Mouse (Mus musculus) common myeloid progenitor, adult 5-6 weeks (primary cell): ENCODE results near the gene Cd47. TPM values are rescaled to one million over a fixed set of nuclear protein-coding genes. Genes with fewer than 3 reads are reported as not detected.

Source experiments
- ATAC-seq: replicated peaks from 2 replicates; pipeline ENCODE4 v1.8.0; 2016; ENCODE audit warnings: low read depth, mild to moderate bottlenecking, moderate TSS enrichment, inconsistent platforms; ENCODE audit not compliant: poor library complexity, severe bottlenecking
- total RNA-seq: library from RNA; stranded (forward); fragments of 200-1000, 187-1606 nt; gene quantifications from 2 replicates; pipeline ENCODE4 v1.2.3, GENCODE M21; 2017

Gene Cd47
- total RNA-seq = 237 and 246 TPM in 2 replicates

DNA sequence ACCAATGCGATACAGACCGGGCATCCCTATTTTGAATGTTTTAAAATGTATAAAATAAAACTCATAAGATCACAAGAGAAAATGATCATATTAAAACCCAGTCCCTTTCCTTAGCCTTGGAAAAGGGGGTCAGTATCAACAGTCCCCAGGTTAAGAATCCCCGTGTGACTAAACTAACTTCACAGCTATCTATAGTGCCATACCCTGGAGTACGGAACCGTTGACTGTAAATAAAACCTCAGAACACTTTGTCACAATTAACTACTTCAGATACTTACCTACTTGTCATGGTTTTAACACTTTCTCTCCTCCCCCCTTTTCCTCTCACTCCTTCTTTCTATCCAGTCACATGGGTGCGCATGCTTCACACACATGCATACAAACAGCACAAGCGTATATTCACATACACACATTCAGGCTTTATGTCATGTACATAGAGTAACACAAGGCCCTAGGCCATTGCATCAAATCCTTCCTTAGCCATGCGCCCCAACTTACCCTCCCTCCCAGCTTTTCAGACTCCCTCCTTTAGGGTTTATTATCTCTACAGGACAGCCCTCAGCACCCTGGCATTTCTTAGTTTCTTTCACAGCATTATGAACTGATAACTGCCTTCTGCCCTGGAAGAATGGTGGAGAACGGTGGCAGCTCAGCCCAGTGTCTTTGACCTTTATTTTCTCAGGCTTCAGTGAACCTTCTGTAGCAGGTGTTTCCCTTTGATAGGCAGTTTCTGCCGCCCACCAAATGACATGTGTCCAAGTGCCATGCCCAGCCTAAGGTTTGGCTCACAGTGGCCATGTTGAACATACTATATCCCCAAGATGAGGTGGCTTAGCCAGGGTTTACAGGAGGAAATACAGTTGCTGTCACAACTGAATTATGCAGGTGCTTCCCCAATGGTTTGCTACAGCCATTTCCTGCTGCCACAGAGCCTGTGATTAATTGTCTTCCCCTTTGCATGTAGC lies at the start of gene Cd47:
Gene Cd47 (plus strand): TSS at position 937 of the 965 bp plus-strand sequence.
- ATAC-seq = peak; percentile 75

GRCm38 (mm10) chr16:49752906-49753305 lies 47.4 kb upstream of the Cd47 start:
- ATAC-seq = no peak

DNA sequence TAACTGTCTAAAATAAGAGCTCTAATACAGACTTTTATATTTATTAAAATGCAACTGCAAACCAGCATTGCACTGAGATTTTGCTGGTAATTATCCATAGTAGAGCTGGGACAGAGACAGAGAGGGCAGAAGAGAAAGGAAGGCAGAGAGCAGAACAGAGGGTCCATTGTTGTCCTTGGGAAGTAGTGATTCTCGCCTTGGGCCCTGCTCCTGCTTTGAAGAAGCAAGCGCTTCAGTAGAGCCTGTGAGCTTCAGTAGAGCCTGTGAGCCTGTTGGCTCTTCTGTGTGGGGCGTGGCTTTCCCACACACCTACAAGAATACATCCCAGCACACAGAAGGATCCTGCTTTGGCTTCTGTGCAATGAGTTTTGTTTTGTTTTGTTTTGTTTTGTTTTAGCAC lies 47.0 kb upstream of the Cd47 start:
- no peak for ATAC-seq

GRCm38 (mm10) chr16:49760517-49761203 lies 39.7 kb upstream of the Cd47 start:
- no peak for ATAC-seq

DNA sequence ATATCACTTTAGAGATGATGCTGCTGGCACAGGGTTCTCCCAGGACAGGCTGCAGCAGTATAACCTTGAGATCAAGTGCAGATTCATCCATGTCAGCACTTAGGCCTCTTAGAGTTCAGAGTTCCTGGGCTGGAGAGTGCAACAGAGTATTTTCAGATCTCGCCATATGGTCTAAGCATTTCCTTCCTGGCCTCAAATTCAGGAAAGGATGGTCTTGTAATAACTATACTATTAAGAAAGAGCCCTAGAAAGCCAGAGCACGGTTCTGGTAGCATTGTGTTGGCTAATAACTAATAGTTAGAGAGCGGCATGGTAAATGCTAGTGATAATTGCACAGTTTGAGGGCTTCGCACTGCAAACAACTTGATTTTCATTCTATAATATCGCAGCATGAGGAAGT lies 38.4 kb upstream of the Cd47 start:
- no peak for ATAC-seq

GRCm38 (mm10) chr16:49766326-49766725 lies 34.0 kb upstream of the Cd47 start:
- peak; percentile 79 for ATAC-seq

GRCm38 (mm10) chr16:49768491-49769031 lies 31.8 kb upstream of the Cd47 start:
- no peak for ATAC-seq

- peak; percentile 50 for ATAC-seq
Measured at GRCm38 (mm10) chr16:49769831-49770261, 30.5 kb upstream of the Cd47 start.

GRCm38 (mm10) chr16:49770320-49771189 lies 29.8 kb upstream of the Cd47 start:
- no peak for ATAC-seq

GRCm38 (mm10) chr16:49771609-49772396 lies 28.5 kb upstream of the Cd47 start:
- peak; percentile 21 for ATAC-seq

DNA sequence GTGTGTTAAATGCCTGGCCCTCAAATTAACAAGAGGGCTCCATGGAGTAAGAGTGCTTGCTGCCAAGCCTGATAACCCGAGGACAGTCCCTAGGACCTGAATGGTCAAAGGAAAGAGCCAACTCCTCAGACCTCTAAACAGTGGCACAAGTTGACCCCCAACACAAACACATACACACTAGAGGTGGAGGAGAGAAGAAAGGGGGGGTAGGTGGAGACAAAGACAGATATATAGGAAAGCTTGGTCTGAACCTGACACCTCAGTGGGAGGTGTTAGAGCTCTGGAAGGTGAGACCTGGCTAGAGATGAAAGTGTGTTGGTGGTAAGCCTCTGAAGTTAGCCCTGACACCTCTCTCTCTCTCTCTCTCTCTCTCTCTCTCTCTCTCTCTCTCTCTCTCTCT lies 27.8 kb upstream of the Cd47 start:
- no peak for ATAC-seq

DNA sequence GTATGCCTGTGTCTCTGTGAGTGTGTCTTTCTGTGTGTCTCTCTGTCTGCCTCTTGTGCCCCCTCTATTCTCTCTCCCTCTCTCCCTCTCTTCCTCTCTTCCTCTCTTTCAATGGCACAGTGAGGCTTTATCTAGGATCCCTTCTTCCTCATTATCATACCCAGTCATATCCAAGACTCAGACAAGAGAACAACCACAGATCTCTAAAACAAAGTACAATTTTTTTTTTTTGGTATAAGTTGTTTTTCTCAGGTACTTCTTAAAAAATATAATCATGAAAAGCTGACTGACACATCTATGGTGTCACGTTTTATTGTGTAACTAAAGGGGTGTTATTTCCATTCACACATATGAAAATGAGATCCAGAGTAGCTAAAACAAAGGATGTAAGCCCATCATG lies 27.3 kb upstream of the Cd47 start:
- no peak for ATAC-seq

DNA sequence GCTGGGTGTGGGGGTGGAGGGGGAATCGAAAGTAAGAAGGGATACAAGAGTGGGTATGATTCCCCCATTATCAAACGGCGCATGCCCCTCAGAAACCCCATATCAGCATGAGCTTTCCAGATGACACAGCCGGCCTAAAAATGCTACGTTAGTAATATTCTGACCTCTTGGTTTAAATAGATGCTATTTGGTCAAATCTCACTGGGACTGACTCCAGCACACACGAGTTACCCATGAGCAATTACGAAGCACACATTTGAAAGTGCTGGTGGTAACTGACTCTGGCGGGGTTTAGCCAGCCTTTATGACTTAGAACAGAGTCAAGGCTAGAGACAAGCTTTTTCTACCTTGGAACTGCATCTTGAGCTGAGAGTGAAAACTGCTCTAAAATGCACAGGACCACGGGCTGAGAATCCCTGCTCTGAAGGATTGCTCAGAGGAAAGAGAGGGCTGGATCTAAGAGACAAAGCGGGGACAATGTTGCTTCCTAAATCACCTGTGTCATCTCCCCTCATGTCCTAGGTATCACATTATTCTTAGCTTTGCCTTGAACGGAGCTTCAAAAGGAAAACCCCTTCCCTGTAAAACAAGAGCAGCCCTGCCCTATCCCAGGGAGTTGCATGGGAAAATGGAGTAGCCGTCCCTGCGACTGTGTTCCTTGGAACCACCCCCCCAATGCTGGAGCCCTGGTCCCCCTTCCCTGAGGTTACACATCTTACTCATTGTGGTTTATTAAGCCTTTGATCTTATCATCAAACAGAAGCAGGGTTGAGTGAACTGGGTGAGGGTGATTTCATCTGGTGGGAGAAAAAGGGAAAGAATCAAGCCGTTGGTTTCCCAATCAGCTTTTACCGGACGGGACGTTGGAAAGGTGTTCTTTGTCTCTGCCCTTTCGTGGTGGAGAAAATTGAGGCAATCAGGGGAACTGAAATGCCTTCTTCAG lies 26.0 kb upstream of the Cd47 start:
- peak; percentile 33 for ATAC-seq

DNA sequence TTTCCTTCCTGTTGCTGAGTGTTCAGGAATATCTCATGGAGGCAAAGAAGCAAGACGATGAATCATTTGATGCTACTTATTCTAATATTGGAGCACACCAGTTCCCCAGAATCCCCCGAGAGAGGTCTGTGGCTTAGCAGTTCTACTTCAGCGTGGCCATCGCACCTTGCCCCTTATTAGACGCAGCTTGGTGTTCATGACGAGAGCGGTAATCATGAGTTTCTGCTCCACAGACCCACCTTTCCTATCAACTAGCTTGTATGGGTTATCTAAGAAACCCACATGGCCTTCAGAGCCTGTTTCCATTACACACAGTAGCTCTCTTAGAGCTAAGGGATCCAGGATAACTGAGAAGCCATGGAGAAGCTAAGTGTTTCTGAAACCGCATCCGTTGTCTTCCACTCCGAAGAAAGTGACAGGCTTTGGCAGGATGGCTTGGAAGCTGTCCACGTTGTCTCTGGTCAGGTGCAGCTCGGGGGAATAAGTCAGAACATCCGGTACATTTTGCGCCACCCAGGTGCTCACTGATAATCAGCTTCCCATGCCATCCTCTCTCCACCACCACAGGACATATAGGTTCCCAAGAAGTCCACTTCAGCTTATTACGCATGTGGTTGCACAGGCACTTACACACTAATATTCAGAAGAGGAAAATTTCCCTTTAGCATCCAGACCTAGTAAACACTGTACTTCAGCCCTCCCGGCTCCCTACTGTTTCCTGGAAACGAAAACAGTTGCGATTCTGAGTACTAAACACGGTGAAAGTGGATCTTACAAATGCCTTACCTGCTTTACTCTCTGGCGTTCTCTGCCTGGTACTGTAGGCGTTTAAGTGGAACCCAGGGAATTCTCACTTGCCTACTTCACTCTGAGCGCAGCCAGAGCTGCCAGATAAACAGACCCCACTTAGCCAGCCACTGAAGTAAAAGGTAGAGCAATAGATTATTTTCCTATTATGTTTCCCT lies 25.0 kb upstream of the Cd47 start:
- peak; percentile 28 for ATAC-seq

DNA sequence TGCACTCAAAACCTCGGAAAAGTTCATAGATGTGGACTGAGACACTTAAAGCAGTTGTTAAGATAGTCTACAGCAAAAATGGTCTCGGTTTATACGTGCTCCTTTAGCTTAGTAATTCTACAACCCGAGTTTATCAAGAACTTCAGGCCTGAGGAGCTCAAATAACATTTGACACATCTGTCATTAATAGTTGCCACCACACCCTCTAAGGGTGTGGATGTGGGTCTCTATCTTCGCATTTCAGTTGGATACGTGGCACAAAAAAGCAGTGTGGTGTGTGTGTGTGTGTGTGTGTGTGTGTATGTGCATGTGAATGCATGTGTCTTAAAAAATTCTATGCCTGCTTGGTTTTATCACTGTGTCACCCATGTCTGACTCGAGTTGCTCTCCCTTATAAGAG lies 23.4 kb upstream of the Cd47 start:
- ATAC-seq = peak; percentile 20; the same call in 1 of the 2 replicates

DNA sequence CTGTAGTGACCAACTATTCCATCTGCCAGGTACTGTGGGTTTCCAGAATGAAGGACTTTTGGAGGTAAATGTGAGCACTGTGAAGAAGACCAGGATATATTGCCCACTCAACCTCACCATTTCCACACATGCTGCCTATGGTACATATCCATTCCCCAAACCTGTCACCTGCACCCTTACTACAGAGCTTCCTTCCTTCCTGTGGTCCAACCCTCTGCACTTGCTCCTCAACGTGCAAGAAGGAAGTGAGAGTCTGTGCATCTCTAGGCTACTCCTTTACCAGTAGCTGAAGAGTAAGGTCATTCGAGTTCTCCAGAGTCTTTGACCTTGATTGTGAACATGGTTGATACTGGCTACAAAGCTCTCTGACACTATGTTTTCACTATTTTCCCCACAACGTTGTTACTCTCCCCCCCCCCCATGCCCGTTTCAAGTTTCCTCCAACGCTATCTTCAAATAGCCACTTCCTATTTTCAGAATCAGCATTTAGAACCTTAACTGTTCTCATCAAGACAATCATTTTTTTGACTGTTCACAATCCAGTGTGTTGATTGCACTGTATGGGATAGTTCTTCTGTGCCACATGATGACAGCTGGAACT lies 18.7 kb upstream of the Cd47 start:
- ATAC-seq = peak; percentile 73

GRCm38 (mm10) chr16:49783369-49783768 lies 17.0 kb upstream of the Cd47 start:
- peak; percentile 35; the same call in 1 of the 2 replicates for ATAC-seq
